Mouse (Mus musculus) liver, embryonic 14.5 days (tissue): ENCODE measurements at regions not wholly inside any gene's neighbourhood (a gene's known extent, or its start where the extent isn't known, plus 50 kb on each side); places are given as distances from the start of the nearest gene placed in this dataset.
"Not testable (repeated sequence)": the region's sequence is repeated elsewhere in the genome, so short reads cannot be mapped to it uniquely, and the experiment has no call there.

Experiments used
- ATAC-seq: fragments of 200-750 bp; cut with Nextera tagmentation; 2 replicates; pipeline ENCODE4 v1.8.0; 2017; ENCODE audit warnings: moderate number of reproducible peaks, mild to moderate bottlenecking, moderate library complexity; ENCODE audit not compliant: insufficient read depth
- DNase-seq, 3 experiments: peaks; one replicate each; pipeline ENCODE4 v3.0.0-alpha.2; 2012 to 2013; ENCODE audit warnings: low read depth in 3 of 3, low spot score in 3 of 3
- H3K27ac ChIP-seq: fragments of 300-500 bp; sonication (generic); 2 replicates; pipeline ENCODE4 v1.5.1; 2014; ENCODE audit warnings: moderate library complexity, mild to moderate bottlenecking, control low read depth, inconsistent platforms
- H3K27me3 ChIP-seq: fragments of 300-500 bp; sonication (generic); 2 replicates; pipeline ENCODE4 v1.6.1; 2014; ENCODE audit warnings: mild to moderate bottlenecking, low read length, moderate library complexity; ENCODE audit not compliant: control insufficient read depth, insufficient read depth
- H3K36me3 ChIP-seq: fragments of 300-500 bp; sonication (generic); replicated peaks from 2 replicates; pipeline ENCODE4 v1.6.1; 2014; ENCODE audit warnings: low read depth; ENCODE audit not compliant: control insufficient read depth, insufficient read depth
- H3K4me1 ChIP-seq, 2 experiments: fragments of 200-500 bp in 1 of 2; fragments of 300-500 bp in 1 of 2; sonication (generic) in 1 of 2; replicated peaks; 2 replicates each; pipeline ENCODE4 v1.6.1; 2012 to 2014; ENCODE audit warnings: antibody characterized with exemption in 1 of 2, inconsistent platforms in 1 of 2, low read length in 1 of 2; ENCODE audit not compliant: control insufficient read depth in 2 of 2, insufficient read depth in 2 of 2
- H3K4me2 ChIP-seq: fragments of 300-500 bp; sonication (generic); 2 replicates; pipeline ENCODE4 v1.6.1; 2014; ENCODE audit warnings: low read depth, mild to moderate bottlenecking, control low read depth, moderate library complexity
- H3K4me3 ChIP-seq, 2 experiments: fragments of 200-500 bp in 1 of 2; fragments of 300-500 bp in 1 of 2; sonication (generic) in 1 of 2; 2 replicates each; pipeline ENCODE4 v1.5.1; 2012 to 2014; ENCODE audit warnings: low read depth in 2 of 2, low read length in 2 of 2, mild to moderate bottlenecking in 2 of 2, control low read depth in 1 of 2, inconsistent platforms in 1 of 2, moderate library complexity in 1 of 2; ENCODE audit not compliant: insufficient read depth in 1 of 2
- H3K9ac ChIP-seq: fragments of 300-500 bp; sonication (generic); replicated peaks from 2 replicates; pipeline ENCODE4 v1.6.1; 2014; ENCODE audit warnings: mild to moderate bottlenecking, control low read depth, moderate library complexity
- H3K9me3 ChIP-seq: fragments of 300-500 bp; sonication (generic); 2 replicates; pipeline ENCODE4 v1.6.1; 2016; ENCODE audit warnings: low read length, mixed read lengths; ENCODE audit not compliant: control insufficient read depth
- CTCF ChIP-seq: IDR thresholded peaks from 2 replicates; pipeline ENCODE4 v1.5.1; 2016; ENCODE audit warnings: antibody characterized with exemption, low read depth, control low read depth
- EP300 ChIP-seq: IDR thresholded peaks from 2 replicates; pipeline ENCODE4 v1.6.1; 2016; ENCODE audit warnings: antibody characterized with exemption, low read depth
- WGBS: fragments of 180-500 bp; shearing (Covaris S2); extraction: QIAGEN DNeasy Blood & Tissue Kit; methylation state at CpG from one replicate; pipeline ENCODE4 v1.1.7; 2014; ENCODE audit not compliant: insufficient replicate concordance; 5-methylcytosine and 5-hydroxymethylcytosine counted together

DNA sequence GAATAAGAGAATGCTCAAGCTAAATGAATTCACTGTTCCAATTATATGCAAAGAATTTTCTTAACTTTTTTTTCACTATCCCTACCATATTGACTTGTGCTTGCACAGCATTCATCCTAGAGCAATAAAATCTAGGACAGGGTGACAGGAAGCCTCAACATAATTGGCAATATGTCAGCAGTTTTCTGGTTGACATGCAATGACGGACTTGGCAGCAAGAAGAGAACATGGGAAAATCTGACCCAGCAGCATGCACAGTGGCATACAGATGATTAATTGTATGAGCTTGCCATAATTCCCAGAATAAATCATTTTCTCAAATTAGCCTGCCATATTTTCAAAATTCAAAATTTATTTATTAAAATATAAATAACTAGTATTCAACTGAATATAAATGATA is 152.7 kb downstream of the Amy2a5 start:
- H3K4me1 ChIP-seq = no peaks in the 10 kb centered on the region
- ATAC-seq = no peak
- no peak for TF ChIP-seq EP300
- no peak for TF ChIP-seq CTCF
- H3K4me3 ChIP-seq = no peak overlapping the region
- H3K27ac ChIP-seq = no peak overlapping the region
- H3K36me3 ChIP-seq = no peaks in the 10 kb centered on the region
- whole genome bisulfite sequencing = 61% methylated on average over 1 of the region's 1 CpGs
- no peak overlapping the region for H3K9ac ChIP-seq
- no peaks in the 10 kb centered on the region for H3K27me3 ChIP-seq
- no peaks in the 10 kb centered on the region for H3K9me3 ChIP-seq
- no peak for DNase-seq
- no peak overlapping the region for H3K4me2 ChIP-seq

GRCm38 (mm10) chr3:113090850-113091249 is 167.8 kb downstream of the Amy2a5 start:
- H3K9ac ChIP-seq, H3K36me3 ChIP-seq, H3K27ac ChIP-seq, H3K9me3 ChIP-seq, H3K4me3 ChIP-seq, DNase-seq, H3K4me1 ChIP-seq, ATAC-seq, H3K27me3 ChIP-seq, H3K4me2 ChIP-seq: not testable (repeated sequence)
- 68% methylated on average over 16 of the region's 21 CpGs for WGBS

- Histone ChIP-seq H3K36me3 (no peaks in the 10 kb centered on the region), H3K27me3 (no peaks in the 10 kb centered on the region), H3K9ac (no peak overlapping the region), H3K4me3 (no peak overlapping the region), H3K4me1 (no peaks in the 10 kb centered on the region), H3K9me3 (no peaks in the 10 kb centered on the region), H3K4me2 (no peak overlapping the region), H3K27ac (no peak overlapping the region)
- peak in 1 of 3 experiments; percentile 4 for DNase-seq
- 2% methylated on average over 1 of the region's 1 CpGs for WGBS
- no peak for ATAC-seq
- TF ChIP-seq EP300 = no peak
Observed at GRCm38 (mm10) chr3:113080704-113081103, 177.9 kb downstream of the Amy2a5 start.
